Mouse (Mus musculus) CD4-positive helper T cell, adult 2 months (primary cell): ENCODE results near the gene Nek11.
"Not testable (repeated sequence)": the region's sequence is repeated elsewhere in the genome, so short reads cannot be mapped to it uniquely, and the experiment has no call there.

Source experiments
- DNase-seq: peaks from one replicate; pipeline ENCODE4 v3.0.0-alpha.2; 2012; ENCODE audit warnings: low read depth, missing footprints, low spot score

The Nek11 gene

GRCm38 (mm10) chr9:105136404-105136803, 258.9 kb downstream of the Nek11 start:
- peak; percentile 21 for DNase-seq

GRCm38 (mm10) chr9:105134536-105134935, 260.8 kb downstream of the Nek11 start:
- peak; percentile 26 for DNase-seq

DNA sequence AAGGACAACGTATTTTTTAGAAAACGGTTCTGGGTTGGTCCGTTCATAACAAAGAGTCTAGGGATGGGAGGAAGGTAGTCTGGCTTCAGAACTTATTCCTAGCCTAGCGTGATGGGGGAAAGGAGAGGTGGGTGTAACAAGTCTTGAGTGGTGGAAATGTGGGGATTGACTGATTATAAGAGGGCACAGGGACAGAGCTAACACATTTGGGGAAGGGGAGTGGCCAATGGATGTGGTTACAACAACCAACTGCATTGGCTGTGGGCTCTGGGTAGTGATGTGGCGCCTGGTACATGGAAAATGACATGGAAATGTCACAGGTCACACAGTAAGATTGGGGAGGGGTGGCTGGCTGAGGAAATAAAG, 263.3 kb downstream of the Nek11 start:
- DNase-seq, result peak; percentile 67

DNA sequence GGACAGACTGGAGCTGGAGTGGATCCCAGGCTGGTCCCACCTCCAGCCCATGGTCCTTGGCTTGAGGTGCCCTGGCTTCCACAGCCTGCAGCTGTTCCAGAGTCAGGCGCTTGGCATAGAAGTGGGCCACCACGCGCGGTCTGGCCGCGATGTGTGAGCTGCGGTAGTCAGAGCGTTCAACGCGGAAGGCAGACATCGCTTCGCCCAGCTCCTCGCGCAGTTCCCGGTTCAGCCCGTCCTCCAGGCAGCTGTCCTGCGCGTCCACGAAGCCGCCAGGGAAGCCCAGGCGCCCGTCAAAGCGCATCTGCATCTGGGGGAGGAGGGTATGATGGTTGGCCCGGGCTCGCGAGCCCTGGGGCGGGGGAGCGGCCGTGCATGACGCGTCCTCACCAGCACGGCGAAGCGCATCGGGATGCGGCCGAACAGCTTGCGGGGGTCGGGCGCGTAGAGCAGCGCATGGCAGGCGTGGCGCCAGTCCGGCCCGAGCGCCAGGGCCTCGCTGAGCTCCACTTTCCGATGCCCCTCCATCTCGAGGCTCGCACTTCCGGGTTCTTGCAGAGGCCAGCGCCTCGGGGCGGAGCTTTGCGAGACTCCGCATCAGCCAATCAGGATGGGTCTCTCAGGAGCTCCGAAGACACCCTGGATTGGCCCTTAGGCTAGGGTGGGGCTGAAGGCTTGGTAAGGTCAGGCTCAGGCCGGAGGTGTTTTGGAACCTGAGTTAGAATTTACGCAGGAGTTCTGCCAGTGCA, 263.9 kb downstream of the Nek11 start, which contains the start of gene Nudt16:
Nudt16 (minus strand) TSS at position 572 of the 749 bp plus-strand sequence.
- DNase-seq, result peak; percentile 93

DNA sequence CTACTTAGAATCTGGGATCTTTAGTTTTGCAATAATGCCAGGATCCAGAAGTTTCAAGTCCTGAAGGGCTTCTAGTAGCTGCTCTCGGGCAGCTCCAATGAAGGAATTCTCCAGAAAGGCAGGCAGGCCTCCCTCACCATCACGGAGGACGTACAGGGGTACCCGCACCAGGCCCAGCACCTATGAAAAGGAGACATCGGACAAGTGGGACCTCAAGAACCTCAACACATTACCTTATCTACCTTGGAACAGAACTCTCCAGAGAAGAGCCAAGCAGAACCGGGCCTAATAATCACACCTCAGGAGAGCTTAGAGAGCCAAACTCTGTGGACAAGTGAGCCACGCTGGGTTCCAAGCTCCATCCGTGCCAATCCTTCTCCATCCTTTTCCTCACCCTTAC, 265.0 kb downstream of the Nek11 start:
- no peak for DNase-seq

GRCm38 (mm10) chr9:105125206-105125605, 270.1 kb downstream of the Nek11 start:
- DNase-seq, result not testable (repeated sequence)
